Mouse (Mus musculus): Measurements from ENCODE around the gene Tcl1b2. TPM values are rescaled to one million over a fixed set of nuclear protein-coding genes. Genes with fewer than 3 reads are reported as not detected.

Tcl1b2 gene
- 0.08 and 0.14 TPM in 2 replicates for polyA plus RNA-seq (2012; rRNA removed)

DNA sequence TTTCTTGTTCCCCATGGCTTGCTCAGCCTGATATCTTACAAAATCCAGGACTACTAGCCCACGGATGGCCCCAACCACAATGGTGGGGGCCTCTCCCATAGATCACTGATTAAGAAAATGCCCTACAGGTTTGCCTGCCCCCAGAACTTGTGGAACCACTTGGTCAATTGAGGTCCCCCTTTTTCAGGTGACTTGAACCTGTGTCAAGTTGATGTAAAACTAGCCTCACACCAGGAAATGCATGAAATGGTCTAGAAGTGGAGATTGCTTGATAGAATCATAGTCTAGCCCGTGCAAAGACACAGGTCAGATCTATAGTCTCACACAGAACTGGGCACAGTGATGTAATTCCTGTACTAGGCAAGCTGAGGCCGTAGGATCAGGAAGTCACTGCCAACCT, at the start of gene Tcl1b2:
Tcl1b2 (plus strand) TSS at position 301 of the 400 bp plus-strand sequence.
- no peak for TF ChIP-seq POLR2A (IDR thresholded peaks at IDR 0.05; ENCODE audit: borderline replicate concordance, extremely low read depth, insufficient read depth, insufficient read length, poor library complexity, severe bottlenecking)
- no peak for TF ChIP-seq CTCF (IDR thresholded peaks at IDR 0.05; ENCODE audit: borderline replicate concordance, extremely low read depth, insufficient read depth, insufficient read length)
- no peak for DNase-seq (ENCODE audit: low read depth)

DNA sequence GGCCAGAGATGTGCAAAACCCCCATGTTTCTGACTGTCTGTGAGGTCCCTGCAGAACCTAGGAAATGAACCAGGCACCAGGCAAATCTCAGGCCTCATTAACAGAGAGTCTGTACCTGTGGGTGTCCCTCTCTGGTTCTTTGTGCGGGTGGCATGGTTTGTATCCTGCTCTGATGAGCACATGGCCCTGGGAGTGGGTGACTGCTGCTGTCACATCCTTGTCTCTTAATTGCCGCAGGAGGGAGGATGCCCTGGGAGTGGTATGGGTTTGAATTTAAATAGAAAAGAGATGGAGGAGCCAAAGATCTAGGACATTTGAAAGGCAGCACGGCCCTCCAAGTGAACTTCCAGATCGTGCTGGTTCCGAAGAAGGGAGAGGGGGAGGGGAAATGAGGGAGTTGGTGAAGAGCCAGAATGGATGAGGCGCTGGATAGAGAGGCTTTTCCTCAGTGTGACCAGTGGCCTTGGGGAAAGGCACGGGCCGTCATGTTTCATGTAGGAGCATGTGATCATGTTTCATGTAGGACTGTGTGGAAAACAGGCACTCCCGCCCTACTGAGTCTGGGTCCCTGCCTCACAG, 46.3 kb upstream of the Tcl1b2 start:
- DNase-seq (ENCODE audit: low read depth): no peak

DNA sequence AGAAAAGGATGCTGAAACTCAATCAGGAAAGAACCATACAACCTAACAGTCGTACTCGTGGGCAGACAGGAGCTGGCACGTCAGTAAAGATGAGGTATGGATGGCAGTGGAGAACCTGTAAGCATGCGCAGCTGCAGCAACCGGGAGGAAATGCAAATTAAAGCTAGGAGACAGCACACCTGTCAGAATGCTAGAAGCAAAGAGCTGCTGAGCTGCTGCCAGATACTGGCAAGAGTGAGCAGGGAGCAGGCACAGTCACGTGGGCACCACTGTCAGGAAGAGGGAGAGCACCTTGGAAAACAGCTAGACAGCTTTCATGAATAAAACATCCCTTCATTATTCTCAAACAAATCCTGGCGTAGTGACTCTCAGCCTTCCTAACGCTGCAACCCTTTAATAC, 42.9 kb upstream of the Tcl1b2 start:
- DNase-seq (ENCODE audit: low read depth): peak; percentile 91

More for the DNA sequence above, 46.3 kb upstream of the Tcl1b2 start:
- TF ChIP-seq POLR2A (IDR thresholded peaks at IDR 0.05; ENCODE audit: borderline replicate concordance, extremely low read depth, insufficient read depth, insufficient read length, poor library complexity, severe bottlenecking) (no peak), CTCF (IDR thresholded peaks at IDR 0.05; ENCODE audit: borderline replicate concordance, extremely low read depth, insufficient read depth, insufficient read length) (no peak)

DNA sequence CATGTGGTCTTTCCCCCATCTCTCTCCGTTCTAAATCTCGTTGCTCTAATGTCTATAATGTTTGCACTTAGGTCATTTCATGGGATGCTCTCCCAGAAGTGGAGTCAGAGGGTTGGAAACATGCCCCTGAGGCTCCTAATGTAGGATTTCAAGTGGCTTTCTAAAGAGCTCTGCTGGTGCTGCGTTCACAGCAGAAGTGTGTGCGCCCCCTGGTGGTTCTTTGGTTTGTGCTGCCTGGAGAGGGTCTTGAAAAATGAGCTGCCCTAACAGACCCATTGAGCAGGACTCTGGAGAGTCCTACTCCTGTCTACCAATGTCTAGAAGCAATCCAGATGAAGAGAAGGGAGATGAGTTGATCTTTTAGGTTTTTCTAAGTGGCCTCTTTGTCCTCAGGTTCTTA, 41.8 kb upstream of the Tcl1b2 start:
- TF ChIP-seq POLR2A (IDR thresholded peaks at IDR 0.05; ENCODE audit: borderline replicate concordance, extremely low read depth, insufficient read depth, insufficient read length, poor library complexity, severe bottlenecking) (no peak), CTCF (IDR thresholded peaks at IDR 0.05; ENCODE audit: borderline replicate concordance, extremely low read depth, insufficient read depth, insufficient read length) (peak; percentile 89)
- peak; percentile 93 for DNase-seq (ENCODE audit: low read depth)

More for the DNA sequence above, 42.9 kb upstream of the Tcl1b2 start:
- no peak for TF ChIP-seq POLR2A (IDR thresholded peaks at IDR 0.05; ENCODE audit: borderline replicate concordance, extremely low read depth, insufficient read depth, insufficient read length, poor library complexity, severe bottlenecking)
- no peak for TF ChIP-seq CTCF (IDR thresholded peaks at IDR 0.05; ENCODE audit: borderline replicate concordance, extremely low read depth, insufficient read depth, insufficient read length)

DNA sequence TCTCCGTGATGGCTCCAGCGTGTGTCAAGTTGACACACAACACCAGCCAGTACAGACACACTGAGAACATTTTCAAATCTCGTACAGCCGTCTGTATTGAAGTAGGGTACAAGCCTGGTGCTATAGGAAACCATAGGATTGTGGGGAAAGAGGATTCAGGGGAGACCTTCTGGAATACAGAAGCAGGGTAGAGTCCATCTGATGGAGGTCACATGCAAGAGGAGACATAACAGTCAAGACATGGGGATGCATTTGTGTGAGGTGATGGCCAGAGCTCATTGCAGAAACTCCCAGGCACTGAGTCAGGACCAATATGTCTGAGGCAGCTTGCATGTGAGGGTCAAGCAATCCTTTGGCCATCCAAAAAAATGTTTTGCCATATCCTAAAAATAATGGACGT, 40.5 kb upstream of the Tcl1b2 start:
- TF ChIP-seq POLR2A (IDR thresholded peaks at IDR 0.05; ENCODE audit: borderline replicate concordance, extremely low read depth, insufficient read depth, insufficient read length, poor library complexity, severe bottlenecking) (no peak), CTCF (IDR thresholded peaks at IDR 0.05; ENCODE audit: borderline replicate concordance, extremely low read depth, insufficient read depth, insufficient read length) (no peak)
- no peak for DNase-seq (ENCODE audit: low read depth)

DNA sequence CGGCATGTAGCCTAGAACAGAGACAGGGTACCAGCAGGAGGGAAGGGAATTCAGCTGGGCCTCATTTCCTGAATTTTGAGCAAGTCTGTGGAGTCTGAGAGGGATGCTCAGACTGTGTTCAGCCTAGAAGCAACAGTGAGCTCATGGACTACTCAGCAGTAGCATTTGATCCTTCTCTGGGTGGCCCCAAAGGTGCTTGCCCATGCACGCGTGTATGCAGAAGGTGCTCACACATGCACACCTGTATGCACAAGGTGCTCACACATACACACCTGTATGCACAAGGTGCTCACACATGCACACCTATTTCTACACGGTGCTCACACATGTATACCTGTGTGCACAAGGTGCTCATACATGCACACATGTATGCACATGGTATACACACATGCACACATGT, 37.0 kb upstream of the Tcl1b2 start:
- TF ChIP-seq CTCF (IDR thresholded peaks at IDR 0.05; ENCODE audit: borderline replicate concordance, extremely low read depth, insufficient read depth, insufficient read length) (no peak), POLR2A (IDR thresholded peaks at IDR 0.05; ENCODE audit: borderline replicate concordance, extremely low read depth, insufficient read depth, insufficient read length, poor library complexity, severe bottlenecking) (no peak)
- DNase-seq (ENCODE audit: low read depth): no peak

DNA sequence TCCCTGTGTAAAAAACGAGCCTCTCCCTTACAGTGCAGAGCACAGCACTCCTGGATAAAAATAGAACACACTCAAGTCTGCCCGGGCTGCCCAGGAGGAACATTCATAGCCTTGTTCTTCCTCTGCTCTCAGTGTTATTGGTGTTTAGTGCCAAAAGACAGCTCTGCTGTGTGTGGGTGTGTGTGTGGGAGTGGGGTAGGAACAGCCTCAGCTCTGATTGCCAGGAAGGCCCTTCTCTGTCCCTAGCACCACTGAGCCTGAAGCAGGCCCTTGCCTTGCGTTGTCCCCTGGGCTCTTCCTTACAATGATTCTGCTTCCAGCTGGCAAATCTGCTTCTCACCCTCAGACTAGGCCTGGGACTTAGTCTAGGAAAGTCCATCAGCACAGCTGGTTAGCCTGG, 36.4 kb upstream of the Tcl1b2 start:
- TF ChIP-seq POLR2A (IDR thresholded peaks at IDR 0.05; ENCODE audit: borderline replicate concordance, extremely low read depth, insufficient read depth, insufficient read length, poor library complexity, severe bottlenecking) (no peak), CTCF (IDR thresholded peaks at IDR 0.05; ENCODE audit: borderline replicate concordance, extremely low read depth, insufficient read depth, insufficient read length) (no peak)
- DNase-seq (ENCODE audit: low read depth): no peak

DNA sequence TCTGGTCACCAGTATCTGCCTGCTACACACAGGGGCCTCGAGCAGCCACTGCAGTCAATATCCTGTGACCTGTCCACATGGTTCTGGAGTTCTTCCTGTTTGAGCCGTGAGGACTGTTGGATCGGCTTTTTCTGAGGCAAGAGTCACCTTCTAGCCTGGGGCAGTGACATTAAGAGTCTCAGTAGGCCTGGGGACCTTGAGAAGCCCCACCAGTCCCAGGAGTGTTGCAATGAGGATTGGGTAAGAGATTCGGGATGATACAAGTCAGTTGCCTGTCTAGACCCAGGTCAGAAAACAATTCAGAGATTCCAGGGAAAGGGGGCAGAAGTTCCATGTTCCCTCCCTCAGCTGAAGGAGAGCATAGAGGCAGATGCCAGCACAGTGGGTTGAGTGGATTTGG, 36.0 kb upstream of the Tcl1b2 start:
- no peak for DNase-seq (ENCODE audit: low read depth)

DNA sequence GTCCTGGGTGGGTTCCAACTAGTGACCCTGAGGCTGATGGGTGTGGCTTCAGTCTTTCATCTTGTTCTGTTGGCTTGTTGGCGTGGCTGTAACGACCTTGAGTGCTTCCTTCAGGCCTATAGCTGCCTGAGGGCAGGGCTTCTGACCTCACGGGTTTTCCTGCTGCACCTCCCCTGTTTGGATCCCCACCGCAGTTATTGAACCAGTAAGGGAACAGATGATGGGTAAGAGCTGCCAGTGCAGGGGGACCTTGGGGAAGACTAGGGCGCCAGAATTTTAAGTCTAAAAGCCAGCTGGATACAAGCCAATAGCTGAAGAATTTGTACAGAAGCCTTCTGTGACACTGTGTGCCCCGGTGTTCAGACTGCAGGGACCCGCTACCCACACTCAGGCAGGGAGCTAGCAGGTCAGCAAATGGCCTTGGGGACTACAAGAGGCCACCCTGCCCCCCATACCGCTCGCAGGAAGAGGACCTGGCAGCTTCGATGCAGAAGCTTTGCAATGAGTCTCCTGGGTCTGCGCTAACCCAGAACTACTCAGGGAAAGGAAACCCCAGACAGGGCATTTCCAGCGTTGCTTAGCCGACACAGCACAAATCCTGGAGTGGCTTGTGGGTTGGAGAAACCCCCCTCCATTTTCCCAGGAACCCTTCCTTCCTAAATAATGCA, 33.4 kb upstream of the Tcl1b2 start:
- TF ChIP-seq CTCF (IDR thresholded peaks at IDR 0.05; ENCODE audit: borderline replicate concordance, extremely low read depth, insufficient read depth, insufficient read length) (no peak), POLR2A (IDR thresholded peaks at IDR 0.05; ENCODE audit: borderline replicate concordance, extremely low read depth, insufficient read depth, insufficient read length, poor library complexity, severe bottlenecking) (no peak)
- DNase-seq (ENCODE audit: low read depth): peak; percentile 53

More for the DNA sequence above, 36.0 kb upstream of the Tcl1b2 start:
- TF ChIP-seq POLR2A (IDR thresholded peaks at IDR 0.05; ENCODE audit: borderline replicate concordance, extremely low read depth, insufficient read depth, insufficient read length, poor library complexity, severe bottlenecking) (no peak), CTCF (IDR thresholded peaks at IDR 0.05; ENCODE audit: borderline replicate concordance, extremely low read depth, insufficient read depth, insufficient read length) (no peak)

DNA sequence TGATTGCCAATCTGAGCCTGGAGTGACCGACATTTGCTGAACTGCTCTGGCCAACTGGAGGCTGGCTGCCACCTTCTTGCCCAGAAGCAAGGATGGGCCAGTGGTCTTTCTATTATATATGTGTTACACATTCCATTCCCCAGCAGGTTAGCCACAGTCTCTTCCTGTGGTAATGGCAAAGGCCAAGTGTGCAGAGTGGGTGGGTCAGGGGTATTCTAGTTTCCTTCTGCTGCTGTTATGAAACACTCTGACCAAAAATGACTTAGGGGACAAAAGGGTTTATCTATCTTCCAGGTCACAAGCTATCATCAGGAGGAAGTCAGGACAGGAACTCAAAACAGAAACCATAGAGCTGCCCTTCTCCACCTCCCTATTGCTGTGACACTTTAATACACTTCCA, 29.2 kb upstream of the Tcl1b2 start:
- no peak for DNase-seq (ENCODE audit: low read depth)
- TF ChIP-seq POLR2A (IDR thresholded peaks at IDR 0.05; ENCODE audit: borderline replicate concordance, extremely low read depth, insufficient read depth, insufficient read length, poor library complexity, severe bottlenecking): no peak
- no peak for TF ChIP-seq CTCF (IDR thresholded peaks at IDR 0.05; ENCODE audit: borderline replicate concordance, extremely low read depth, insufficient read depth, insufficient read length)

DNA sequence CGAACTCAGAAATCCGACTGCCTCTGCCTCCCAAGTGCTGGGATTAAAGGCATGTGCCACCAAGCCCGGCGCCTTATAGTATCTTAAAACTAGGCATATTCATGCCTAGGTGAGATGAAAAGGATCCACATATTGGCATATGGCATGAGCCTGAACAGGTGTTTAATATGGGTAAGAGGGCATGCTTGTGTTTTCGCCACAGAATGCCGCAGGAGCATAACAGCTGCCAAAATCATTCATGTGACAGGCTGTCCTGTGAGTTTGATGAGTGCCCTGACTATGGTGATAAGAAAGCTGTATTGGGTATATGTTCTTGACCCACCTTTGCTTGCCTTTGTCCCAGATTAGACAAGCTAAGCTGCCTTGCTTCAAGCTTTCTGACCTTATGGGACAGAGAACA, 20.5 kb upstream of the Tcl1b2 start:
- DNase-seq (ENCODE audit: low read depth): no peak
- TF ChIP-seq POLR2A (IDR thresholded peaks at IDR 0.05; ENCODE audit: borderline replicate concordance, extremely low read depth, insufficient read depth, insufficient read length, poor library complexity, severe bottlenecking): no peak
- TF ChIP-seq CTCF (IDR thresholded peaks at IDR 0.05; ENCODE audit: borderline replicate concordance, extremely low read depth, insufficient read depth, insufficient read length): no peak

DNA sequence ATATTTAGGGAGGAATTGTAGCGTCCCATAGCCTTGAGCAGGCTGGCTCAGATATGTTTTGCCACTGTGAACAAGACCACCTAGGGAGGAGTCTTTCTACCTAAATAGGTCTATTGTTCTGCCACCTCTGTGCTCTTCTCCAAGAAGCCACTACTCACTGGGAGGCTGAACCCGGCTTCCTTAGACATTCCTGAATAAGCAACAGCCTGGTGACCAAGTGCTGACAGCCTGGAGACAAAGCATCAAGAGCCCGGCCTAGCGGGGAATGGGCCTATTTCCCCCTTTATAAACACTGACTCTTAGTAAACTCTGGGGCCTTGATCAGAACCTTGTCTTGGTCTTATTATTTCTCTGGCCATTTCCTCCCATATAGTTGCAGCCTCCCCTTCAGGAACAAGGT, 19.3 kb upstream of the Tcl1b2 start:
- no peak for DNase-seq (ENCODE audit: low read depth)
- TF ChIP-seq CTCF (IDR thresholded peaks at IDR 0.05; ENCODE audit: borderline replicate concordance, extremely low read depth, insufficient read depth, insufficient read length) (no peak), POLR2A (IDR thresholded peaks at IDR 0.05; ENCODE audit: borderline replicate concordance, extremely low read depth, insufficient read depth, insufficient read length, poor library complexity, severe bottlenecking) (no peak)
